Mouse (Mus musculus) forebrain, embryonic 12.5 days (tissue): Measurements from ENCODE around the gene Gm21812. TPM values are rescaled to one million over a fixed set of nuclear protein-coding genes. Genes with fewer than 3 reads are reported as not detected.
"Not testable (repeated sequence)": the region's sequence is repeated elsewhere in the genome, so short reads cannot be mapped to it uniquely, and the experiment has no call there.

Experiments used
- ATAC-seq: fragments of 200-750 bp; cut with Nextera tagmentation; 2 replicates; pipeline ENCODE4 v1.8.0; 2017; ENCODE audit warnings: moderate TSS enrichment; ENCODE audit not compliant: low FRiP score
- H3K27ac ChIP-seq: fragments of 300-500 bp; sonication (generic); 2 replicates; pipeline ENCODE4 v1.5.1; 2016; ENCODE audit warnings: mild to moderate bottlenecking
- H3K27me3 ChIP-seq: fragments of 300-500 bp; sonication (generic); 2 replicates; pipeline ENCODE4 v1.6.1; 2016; ENCODE audit warnings: mild to moderate bottlenecking
- H3K36me3 ChIP-seq: fragments of 300-500 bp; sonication (generic); replicated peaks from 2 replicates; pipeline ENCODE4 v1.6.1; 2016; ENCODE audit warnings: mild to moderate bottlenecking
- H3K4me1 ChIP-seq: fragments of 300-500 bp; sonication (generic); 2 replicates; pipeline ENCODE4 v1.6.1; 2016
- H3K4me2 ChIP-seq: fragments of 300-500 bp; sonication (generic); 2 replicates; pipeline ENCODE4 v1.6.1; 2016; ENCODE audit warnings: mild to moderate bottlenecking, moderate library complexity
- H3K4me3 ChIP-seq: fragments of 300-500 bp; sonication (generic); replicated peaks from 2 replicates; pipeline ENCODE4 v1.5.1; 2016; ENCODE audit warnings: mild to moderate bottlenecking
- H3K9ac ChIP-seq: fragments of 300-500 bp; sonication (generic); 2 replicates; pipeline ENCODE4 v1.6.1; 2016; ENCODE audit warnings: mild to moderate bottlenecking
- H3K9me3 ChIP-seq: fragments of 300-500 bp; sonication (generic); 2 replicates; pipeline ENCODE4 v1.6.1; 2016
- WGBS: fragments of 180-500 bp; shearing (Covaris S2); methylation state at CpG from one replicate; pipeline ENCODE4 v1.1.7; 2016; 5-methylcytosine and 5-hydroxymethylcytosine counted together
- polyA plus RNA-seq: library from polyadenylated mRNA; unstranded; fragments of >200 nt; fragmentation: Nextera tagmentation; extraction: Ambion mirVana; gene quantifications from 2 replicates; pipeline ENCODE4 v1.2.1, GENCODE M21; 2016

Gene Gm21812
- not detected in 2 replicates for polyA plus RNA-seq

- not testable (repeated sequence) for H3K4me2 ChIP-seq, H3K9me3 ChIP-seq, H3K9ac ChIP-seq, H3K4me1 ChIP-seq, H3K27ac ChIP-seq, ATAC-seq, H3K36me3 ChIP-seq, H3K27me3 ChIP-seq, H3K4me3 ChIP-seq
- WGBS: no CpG with 5 or more reads among the region's 4 CpGs
These were observed at the start of gene Gm21812 for GRCm38 (mm10) chrY:9347084-9347483. TSS of gene Gm21812 (minus strand) at chrY:9347184.

Other genes starting within 250 kb of the Gm21812 start
- not detected in 2 replicates for gene Gm21292, start 213.3 kb downstream of the Gm21812 start, polyA plus RNA-seq
- gene Gm21721, start 145.0 kb downstream of the Gm21812 start, polyA plus RNA-seq: not detected in 2 replicates
- gene Gm21874, start 69.0 kb upstream of the Gm21812 start, polyA plus RNA-seq: not detected in 2 replicates